Mouse (Mus musculus) lung, embryonic 14.5 days (tissue): Measurements from ENCODE around the gene Slc52a3. TPM values are rescaled to one million over a fixed set of nuclear protein-coding genes. Genes with fewer than 3 reads are reported as not detected.
A peak's percentile ranks its signal among the peaks of the same experiment; 100 is the strongest.
"Not testable (repeated sequence)": the region's sequence is repeated elsewhere in the genome, so short reads cannot be mapped to it uniquely, and the experiment has no call there.

ENCODE experiments used
- ATAC-seq: fragments of 200-750 bp; cut with Nextera tagmentation; 2 replicates; pipeline ENCODE4 v1.8.0; 2017; ENCODE audit warnings: mild to moderate bottlenecking, moderate TSS enrichment, moderate library complexity; ENCODE audit not compliant: insufficient read depth
- DNase-seq: peaks from one replicate; pipeline ENCODE4 v3.0.0-alpha.2; 2015
- H3K27ac ChIP-seq: fragments of 300-500 bp; sonication (generic); 2 replicates; pipeline ENCODE4 v1.5.1; 2014; ENCODE audit warnings: low read depth, mild to moderate bottlenecking, moderate library complexity
- H3K27me3 ChIP-seq: fragments of 300-500 bp; sonication (generic); 2 replicates; pipeline ENCODE4 v1.6.1; 2014; ENCODE audit warnings: low read length, control low read depth; ENCODE audit not compliant: insufficient read depth
- H3K36me3 ChIP-seq: fragments of 300-500 bp; sonication (generic); 2 replicates; pipeline ENCODE4 v1.6.1; 2014; ENCODE audit warnings: control low read depth; ENCODE audit not compliant: insufficient read depth
- H3K4me1 ChIP-seq: fragments of 300-500 bp; sonication (generic); 2 replicates; pipeline ENCODE4 v1.6.1; 2014; ENCODE audit warnings: antibody characterized with exemption, control low read depth; ENCODE audit not compliant: insufficient read depth
- H3K4me2 ChIP-seq: fragments of 300-500 bp; sonication (generic); 2 replicates; pipeline ENCODE4 v1.6.1; 2014; ENCODE audit warnings: mild to moderate bottlenecking
- H3K4me3 ChIP-seq: fragments of 300-500 bp; sonication (generic); 2 replicates; pipeline ENCODE4 v1.5.1; 2014; ENCODE audit warnings: low read depth, low read length
- H3K9ac ChIP-seq: fragments of 300-500 bp; sonication (generic); 2 replicates; pipeline ENCODE4 v1.6.1; 2014
- H3K9me3 ChIP-seq: fragments of 300-500 bp; sonication (generic); 2 replicates; pipeline ENCODE4 v1.6.1; 2016; ENCODE audit warnings: low read depth, low read length, control low read depth
- CTCF ChIP-seq: IDR thresholded peaks from 2 replicates; pipeline ENCODE4 v1.5.1; 2016; ENCODE audit warnings: antibody characterized with exemption, low read depth
- WGBS: fragments of 180-500 bp; shearing (Covaris S2); extraction: QIAGEN DNeasy Blood & Tissue Kit; methylation state at CpG from one replicate; pipeline ENCODE4 v1.1.7; 2014; 5-methylcytosine and 5-hydroxymethylcytosine counted together
- polyA plus RNA-seq: library from polyadenylated mRNA; unstranded; fragments of >200 nt; fragmentation: Nextera tagmentation; extraction: Ambion mirVana; gene quantifications from 2 replicates; pipeline ENCODE4 v1.2.1, GENCODE M21; 2014

Slc52a3 gene
- polyA plus RNA-seq, 1 experiment from 2014 or later = 1.5 TPM

- H3K36me3 ChIP-seq = no peaks in the 10 kb centered on the region
- no peak for TF ChIP-seq CTCF
- H3K4me1 ChIP-seq = no peaks in the 10 kb centered on the region
- no peak overlapping the region for H3K27ac ChIP-seq
- no peak for DNase-seq
- no peak for ATAC-seq
- no peak overlapping the region; the same call in 1 of the 2 replicates for H3K9ac ChIP-seq
- H3K4me3 ChIP-seq = no peak overlapping the region
- H3K4me2 ChIP-seq = no peak overlapping the region
- 32% methylated on average over 1 of the region's 1 CpGs for WGBS
- no peaks in the 10 kb centered on the region; the same call in none of the 2 replicates for H3K27me3 ChIP-seq
- H3K9me3 ChIP-seq = no peaks in the 10 kb centered on the region
Observed at GRCm38 (mm10) chr2:151990985-151991394, 5.3 kb upstream of the Slc52a3 start.

- TF ChIP-seq CTCF = no peak
- ATAC-seq (no peak), DNase-seq (no peak)
- no peaks in the 10 kb centered on the region for H3K9me3 ChIP-seq
- H3K4me2 ChIP-seq = no peak overlapping the region
- H3K27me3 ChIP-seq = peaks cover 1% of the 10 kb centered on the region
- no peaks in the 10 kb centered on the region for H3K4me1 ChIP-seq
- no peak overlapping the region for H3K27ac ChIP-seq
- no peaks in the 10 kb centered on the region for H3K36me3 ChIP-seq
- no peak overlapping the region for H3K4me3 ChIP-seq
- 36% methylated on average over 5 of the region's 5 CpGs for WGBS
- no peak overlapping the region for H3K9ac ChIP-seq
Observed at GRCm38 (mm10) chr2:151991446-151991845, 4.9 kb upstream of the Slc52a3 start.

GRCm38 (mm10) chr2:151994350-151995122 is 1.8 kb upstream of the Slc52a3 start:
- Histone ChIP-seq H3K4me2 (peak overlapping the region; percentile 53; the same call in 1 of the 2 replicates), H3K27ac (no peak overlapping the region), H3K9ac (no peak overlapping the region), H3K27me3 (peaks cover 15% of the 10 kb centered on the region), H3K9me3 (no peaks in the 10 kb centered on the region), H3K4me1 (peaks cover 4% of the 10 kb centered on the region; the same call in 1 of the 2 replicates), H3K4me3 (no peak overlapping the region), H3K36me3 (no peaks in the 10 kb centered on the region)
- TF ChIP-seq CTCF = peak; percentile 88
- DNase-seq = peak; percentile 90
- WGBS = 6% methylated on average over 22 of the region's 22 CpGs
- ATAC-seq = peak; percentile 29

- not testable (repeated sequence) for H3K4me2 ChIP-seq, H3K4me3 ChIP-seq, H3K4me1 ChIP-seq, H3K27ac ChIP-seq, DNase-seq, H3K36me3 ChIP-seq, H3K9ac ChIP-seq, ATAC-seq, H3K9me3 ChIP-seq
- WGBS = 52% methylated on average over 2 of the region's 2 CpGs
- peaks cover 27% of the 10 kb centered on the region for H3K27me3 ChIP-seq
Observed at GRCm38 (mm10) chr2:151997190-151997575, 872 bp downstream of the Slc52a3 start.

- H3K4me3 ChIP-seq = no peak overlapping the region
- no peak overlapping the region for H3K27ac ChIP-seq
- no peak for ATAC-seq
- H3K9me3 ChIP-seq = no peaks in the 10 kb centered on the region
- H3K36me3 ChIP-seq = no peaks in the 10 kb centered on the region
- no peak for DNase-seq
- 41% methylated on average over 8 of the region's 8 CpGs for WGBS
- H3K9ac ChIP-seq = no peak overlapping the region
- peaks cover 4% of the 10 kb centered on the region; the same call in 1 of the 2 replicates for H3K4me1 ChIP-seq
- no peak for TF ChIP-seq CTCF
- H3K27me3 ChIP-seq = peaks cover 27% of the 10 kb centered on the region
- no peak overlapping the region for H3K4me2 ChIP-seq
Observed at GRCm38 (mm10) chr2:151997776-151998504, 1.6 kb downstream of the Slc52a3 start.

GRCm38 (mm10) chr2:151998505-151998899 is 2.2 kb downstream of the Slc52a3 start:
- Histone ChIP-seq H3K4me2 (no peak overlapping the region), H3K9me3 (no peaks in the 10 kb centered on the region), H3K4me1 (peaks cover 4% of the 10 kb centered on the region; the same call in 1 of the 2 replicates), H3K27ac (no peak overlapping the region), H3K9ac (no peak overlapping the region), H3K27me3 (peaks cover 27% of the 10 kb centered on the region), H3K4me3 (no peak overlapping the region), H3K36me3 (no peaks in the 10 kb centered on the region)
- DNase-seq = no peak
- no peak for TF ChIP-seq CTCF
- ATAC-seq = no peak
- 66% methylated on average over 9 of the region's 9 CpGs for WGBS

GRCm38 (mm10) chr2:151998932-151999331 is 2.6 kb downstream of the Slc52a3 start:
- TF ChIP-seq CTCF = no peak
- H3K4me1 ChIP-seq = peaks cover 4% of the 10 kb centered on the region; the same call in 1 of the 2 replicates
- peaks cover 27% of the 10 kb centered on the region for H3K27me3 ChIP-seq
- DNase-seq (no peak), ATAC-seq (no peak)
- no peak overlapping the region for H3K4me3 ChIP-seq
- no peaks in the 10 kb centered on the region for H3K36me3 ChIP-seq
- WGBS = 55% methylated on average over 4 of the region's 4 CpGs
- no peak overlapping the region for H3K9ac ChIP-seq
- no peak overlapping the region for H3K4me2 ChIP-seq
- no peak overlapping the region for H3K27ac ChIP-seq
- H3K9me3 ChIP-seq = no peaks in the 10 kb centered on the region
